Mouse (Mus musculus) embryonic facial prominence, embryonic 14.5 days (tissue): Measurements from ENCODE around the gene Bzw2. TPM values are rescaled to one million over a fixed set of nuclear protein-coding genes. Genes with fewer than 3 reads are reported as not detected.
"Not testable (repeated sequence)": the region's sequence is repeated elsewhere in the genome, so short reads cannot be mapped to it uniquely, and the experiment has no call there.

Experiments used
- ATAC-seq: fragments of 200-750 bp; cut with Nextera tagmentation; 2 replicates; pipeline ENCODE4 v1.8.0; 2017; ENCODE audit warnings: low read depth, moderate number of reproducible peaks, moderate TSS enrichment
- DNase-seq: peaks from one replicate; pipeline ENCODE4 v3.0.0-alpha.2; 2015; ENCODE audit warnings: low spot score
- H3K27ac ChIP-seq: fragments of 300-500 bp; sonication (generic); replicated peaks from 2 replicates; pipeline ENCODE4 v1.5.1; 2014; ENCODE audit warnings: low read depth, mild to moderate bottlenecking, low read length, moderate library complexity
- H3K27me3 ChIP-seq: fragments of 300-500 bp; sonication (generic); replicated peaks from 2 replicates; pipeline ENCODE4 v1.6.1; 2014; ENCODE audit warnings: low read length; ENCODE audit not compliant: control insufficient read depth, insufficient read depth
- H3K36me3 ChIP-seq: fragments of 300-500 bp; sonication (generic); 2 replicates; pipeline ENCODE4 v1.6.1; 2014; ENCODE audit warnings: low read length, mixed read lengths; ENCODE audit not compliant: control insufficient read depth, insufficient read depth
- H3K4me1 ChIP-seq: fragments of 300-500 bp; sonication (generic); 2 replicates; pipeline ENCODE4 v1.6.1; 2014; ENCODE audit warnings: antibody characterized with exemption, low read length; ENCODE audit not compliant: control insufficient read depth, insufficient read depth
- H3K4me2 ChIP-seq: fragments of 300-500 bp; sonication (generic); 2 replicates; pipeline ENCODE4 v1.6.1; 2014; ENCODE audit warnings: low read depth, mild to moderate bottlenecking, low read length, moderate library complexity, mixed read lengths
- H3K4me3 ChIP-seq: fragments of 300-500 bp; sonication (generic); 2 replicates; pipeline ENCODE4 v1.5.1; 2014; ENCODE audit warnings: low read depth, mild to moderate bottlenecking, low read length
- H3K9ac ChIP-seq: fragments of 300-500 bp; sonication (generic); 2 replicates; pipeline ENCODE4 v1.6.1; 2014; ENCODE audit warnings: low read depth, mild to moderate bottlenecking, low read length, moderate library complexity, mixed read lengths
- H3K9me3 ChIP-seq: fragments of 300-500 bp; sonication (generic); 2 replicates; pipeline ENCODE4 v1.6.1; 2016; ENCODE audit warnings: low read length; ENCODE audit not compliant: control insufficient read depth
- WGBS: fragments of 180-500 bp; shearing (Covaris S2); extraction: QIAGEN DNeasy Blood & Tissue Kit; methylation state at CpG from one replicate; pipeline ENCODE4 v1.1.7; 2014; 5-methylcytosine and 5-hydroxymethylcytosine counted together
- polyA plus RNA-seq: library from polyadenylated mRNA; unstranded; fragments of >200 nt; fragmentation: Nextera tagmentation; extraction: Ambion mirVana; gene quantifications from 2 replicates; pipeline ENCODE4 v1.2.1, GENCODE M21; 2014

Bzw2 gene
- polyA plus RNA-seq = 172 and 198 TPM in 2 replicates

- peak within 1 kb of the TSS; percentile 88 for H3K27ac ChIP-seq
- H3K27me3 ChIP-seq = no peaks in the 10 kb centered on the region
- peak; percentile 91 for DNase-seq
- WGBS = 2% methylated on average over 26 of the region's 26 CpGs
- no peaks in the 10 kb centered on the region for H3K9me3 ChIP-seq
- peak within 1 kb of the TSS; percentile 60 for H3K4me2 ChIP-seq
- H3K9ac ChIP-seq = peak within 1 kb of the TSS; percentile 76
- ATAC-seq = peak; percentile 28
- H3K4me3 ChIP-seq = peak within 1 kb of the TSS; percentile 80
- peaks cover 14% of the 10 kb centered on the region for H3K4me1 ChIP-seq
- H3K36me3 ChIP-seq = no peaks in the 10 kb centered on the region; the same call in 1 of the 2 replicates
Observed at GRCm38 (mm10) chr12:36157638-36158308, at the start of gene Bzw2. Gene Bzw2 (minus strand): TSS chr12:36158080.

- Histone ChIP-seq H3K4me3 (no peak overlapping the region), H3K27ac (no peak overlapping the region), H3K4me2 (no peak overlapping the region), H3K9me3 (no peaks in the 10 kb centered on the region), H3K4me1 (no peaks in the 10 kb centered on the region), H3K9ac (no peak overlapping the region), H3K36me3 (no peaks in the 10 kb centered on the region), H3K27me3 (no peaks in the 10 kb centered on the region)
- WGBS = 64% methylated on average over 9 of the region's 9 CpGs
- DNase-seq = peak; percentile 83
- peak; percentile 89 for ATAC-seq
Observed at GRCm38 (mm10) chr12:36207072-36207799, 49.4 kb upstream of the Bzw2 start.

GRCm38 (mm10) chr12:36205579-36206119, 47.8 kb upstream of the Bzw2 start:
- not testable (repeated sequence) for H3K36me3 ChIP-seq, H3K9ac ChIP-seq, H3K9me3 ChIP-seq, H3K4me1 ChIP-seq, H3K4me2 ChIP-seq, H3K4me3 ChIP-seq, H3K27me3 ChIP-seq, ATAC-seq, H3K27ac ChIP-seq, DNase-seq
- 63% methylated on average over 5 of the region's 5 CpGs for WGBS

- no peak for ATAC-seq
- Histone ChIP-seq H3K27me3 (no peaks in the 10 kb centered on the region), H3K9ac (no peak overlapping the region), H3K36me3 (peaks cover 80% of the 10 kb centered on the region), H3K4me1 (no peaks in the 10 kb centered on the region), H3K4me2 (no peak overlapping the region), H3K27ac (no peak overlapping the region), H3K4me3 (no peak overlapping the region), H3K9me3 (peaks cover 26% of the 10 kb centered on the region)
- no peak for DNase-seq
- WGBS = 91% methylated on average over 7 of the region's 7 CpGs
Observed at GRCm38 (mm10) chr12:36194976-36195375, 37.1 kb upstream of the Bzw2 start.

- ATAC-seq = no peak
- no peak overlapping the region for H3K4me3 ChIP-seq
- 94% methylated on average over 5 of the region's 5 CpGs for WGBS
Observed at GRCm38 (mm10) chr12:36190343-36190742, 32.5 kb upstream of the Bzw2 start.

GRCm38 (mm10) chr12:36189610-36190009, 31.7 kb upstream of the Bzw2 start:
- DNase-seq (no peak), ATAC-seq (no peak)
- H3K4me2 ChIP-seq = no peak overlapping the region
- H3K36me3 ChIP-seq = peaks cover 79% of the 10 kb centered on the region
- 98% methylated on average over 3 of the region's 3 CpGs for WGBS
- no peaks in the 10 kb centered on the region for H3K4me1 ChIP-seq
- H3K4me3 ChIP-seq = no peak overlapping the region
- H3K27ac ChIP-seq = no peak overlapping the region
- H3K9ac ChIP-seq = no peak overlapping the region
- no peaks in the 10 kb centered on the region for H3K9me3 ChIP-seq
- no peaks in the 10 kb centered on the region for H3K27me3 ChIP-seq

More at GRCm38 (mm10) chr12:36190343-36190742, 32.5 kb upstream of the Bzw2 start:
- Histone ChIP-seq H3K4me2 (no peak overlapping the region), H3K27me3 (no peaks in the 10 kb centered on the region), H3K9me3 (no peaks in the 10 kb centered on the region), H3K4me1 (no peaks in the 10 kb centered on the region), H3K27ac (no peak overlapping the region), H3K9ac (no peak overlapping the region), H3K36me3 (peaks cover 87% of the 10 kb centered on the region)
- DNase-seq = no peak

GRCm38 (mm10) chr12:36187081-36187480, 29.2 kb upstream of the Bzw2 start:
- Histone ChIP-seq H3K4me2 (no peak overlapping the region), H3K9ac (no peak overlapping the region), H3K36me3 (peaks cover 84% of the 10 kb centered on the region), H3K4me3 (no peak overlapping the region), H3K4me1 (no peaks in the 10 kb centered on the region), H3K27ac (no peak overlapping the region), H3K9me3 (no peaks in the 10 kb centered on the region), H3K27me3 (no peaks in the 10 kb centered on the region)
- DNase-seq (no peak), ATAC-seq (no peak)
- 62% methylated on average over 6 of the region's 6 CpGs for WGBS

GRCm38 (mm10) chr12:36182570-36182969, 24.7 kb upstream of the Bzw2 start:
- WGBS = 76% methylated on average over 6 of the region's 6 CpGs
- peak; percentile 30 for DNase-seq
- H3K36me3 ChIP-seq = peaks cover 47% of the 10 kb centered on the region

More at GRCm38 (mm10) chr12:36182570-36182969, 24.7 kb upstream of the Bzw2 start:
- H3K27me3 ChIP-seq = no peaks in the 10 kb centered on the region
- H3K4me2 ChIP-seq = no peak overlapping the region
- no peaks in the 10 kb centered on the region for H3K9me3 ChIP-seq
- H3K9ac ChIP-seq = no peak overlapping the region
- ATAC-seq = peak; percentile 55; the same call in 1 of the 2 replicates
- no peak overlapping the region for H3K27ac ChIP-seq
- no peak overlapping the region for H3K4me3 ChIP-seq
- H3K4me1 ChIP-seq = no peaks in the 10 kb centered on the region
